Mouse (Mus musculus) brain, embryonic 14.5 days (tissue): Measurements from ENCODE around the gene Dhx30.

Source experiments
- CTCF ChIP-seq: fragments of 200-500 bp; IDR thresholded peaks from 2 replicates; pipeline ENCODE4 v1.5.1; 2012; ENCODE audit warnings: inconsistent platforms, mild to moderate bottlenecking, moderate library complexity, borderline replicate concordance; ENCODE audit not compliant: insufficient read depth, insufficient read length; ENCODE audit errors: extremely low read depth
- POLR2A ChIP-seq: fragments of 200-500 bp; IDR thresholded peaks from 2 replicates; pipeline ENCODE4 v1.6.1; 2012; ENCODE audit warnings: mild to moderate bottlenecking, inconsistent platforms, borderline replicate concordance; ENCODE audit not compliant: poor library complexity, insufficient read depth, insufficient read length, severe bottlenecking; ENCODE audit errors: extremely low read depth

GRCm38 (mm10) chr9:110148598-110148997, 31.0 kb upstream of the Dhx30 start:
- TF ChIP-seq CTCF (no peak), POLR2A (no peak)
